Mouse (Mus musculus) monocyte, adult 5-6 weeks (primary cell): Measurements from ENCODE around the gene Nr5a2. TPM values are rescaled to one million over a fixed set of nuclear protein-coding genes. Genes with fewer than 3 reads are reported as not detected.
"Not testable (repeated sequence)": the region's sequence is repeated elsewhere in the genome, so short reads cannot be mapped to it uniquely, and the experiment has no call there.

ENCODE experiments used
- ATAC-seq: fragments of 153-309, 156-312 bp; replicated peaks from 2 replicates; pipeline ENCODE4 v1.8.0; 2017; ENCODE audit warnings: mild to moderate bottlenecking; ENCODE audit not compliant: low TSS enrichment, insufficient number of reproducible peaks, severe bottlenecking, poor library complexity, low FRiP score
- total RNA-seq: library from RNA; stranded (forward); fragments of 200-1000, 200-491, 200-594 nt; gene quantifications from 3 replicates; pipeline ENCODE4 v1.2.3, GENCODE M21; 2017

The Nr5a2 gene
- total RNA-seq, 1 experiment from 2014 or later: not detected

DNA sequence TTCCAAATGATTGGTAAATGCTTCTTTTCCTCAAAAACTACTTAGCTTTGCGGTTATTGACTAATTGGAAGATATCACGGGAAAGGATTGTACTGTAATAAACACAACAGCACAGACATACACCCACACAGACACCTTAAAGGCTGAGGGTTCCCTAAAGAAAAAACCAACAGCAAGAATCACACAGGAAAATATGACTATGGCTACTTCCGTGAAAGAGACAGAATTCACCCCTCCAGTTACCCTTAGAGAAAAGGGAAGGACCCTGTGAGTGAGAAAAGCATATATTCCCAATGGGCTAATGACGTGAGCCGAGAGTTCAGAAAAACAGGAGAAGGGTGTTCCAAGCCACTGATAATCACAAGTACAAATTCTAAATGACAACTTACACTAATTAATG, 92.0 kb downstream of the Nr5a2 start:
- ATAC-seq: no peak

DNA sequence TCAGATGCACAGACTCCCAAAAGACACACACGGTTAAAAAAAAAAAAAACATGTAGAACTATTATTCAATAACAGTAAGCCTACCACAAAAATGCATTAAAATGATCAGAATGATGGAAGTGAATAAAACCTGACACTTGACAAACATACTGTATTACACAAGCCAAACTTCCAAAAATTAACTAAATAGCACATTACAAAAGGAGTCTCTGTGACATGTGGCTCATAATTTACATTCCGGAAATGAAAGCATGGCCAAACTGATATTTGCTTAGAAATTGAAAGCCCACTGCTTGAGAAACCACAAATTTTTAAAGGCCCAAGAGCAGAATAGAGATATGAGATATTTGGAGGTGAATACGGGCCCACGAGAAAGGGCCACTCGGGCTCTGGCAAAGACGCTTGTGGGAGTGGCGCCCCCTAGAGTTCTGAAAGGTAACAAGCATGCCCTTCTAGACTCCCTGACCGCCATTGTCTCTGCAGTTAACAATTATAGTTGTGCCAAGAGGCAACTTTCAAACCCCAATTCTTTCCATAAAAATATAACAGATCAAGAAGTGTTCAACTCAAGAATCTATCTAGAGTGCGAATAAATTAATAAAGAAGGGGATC, 93.7 kb downstream of the Nr5a2 start:
- ATAC-seq: no peak

DNA sequence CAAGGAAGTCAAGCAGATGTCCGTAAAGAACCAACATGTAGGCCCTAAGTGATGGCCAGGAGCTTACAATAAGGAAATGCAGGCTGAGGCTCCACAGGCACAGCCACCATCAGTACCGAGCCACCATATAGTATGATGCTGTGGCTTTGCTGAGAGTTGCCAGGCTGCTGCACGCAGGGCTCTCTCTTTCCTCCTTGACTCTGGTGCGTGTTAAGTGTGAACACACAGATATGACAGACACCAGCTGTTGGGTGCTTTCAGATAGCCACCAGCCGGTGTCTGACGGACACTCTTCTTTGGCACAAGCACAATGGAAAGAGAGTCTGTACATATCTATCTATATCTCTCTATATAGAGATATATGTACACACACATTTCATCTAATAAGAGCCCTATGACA, 97.0 kb downstream of the Nr5a2 start:
- ATAC-seq: no peak

DNA sequence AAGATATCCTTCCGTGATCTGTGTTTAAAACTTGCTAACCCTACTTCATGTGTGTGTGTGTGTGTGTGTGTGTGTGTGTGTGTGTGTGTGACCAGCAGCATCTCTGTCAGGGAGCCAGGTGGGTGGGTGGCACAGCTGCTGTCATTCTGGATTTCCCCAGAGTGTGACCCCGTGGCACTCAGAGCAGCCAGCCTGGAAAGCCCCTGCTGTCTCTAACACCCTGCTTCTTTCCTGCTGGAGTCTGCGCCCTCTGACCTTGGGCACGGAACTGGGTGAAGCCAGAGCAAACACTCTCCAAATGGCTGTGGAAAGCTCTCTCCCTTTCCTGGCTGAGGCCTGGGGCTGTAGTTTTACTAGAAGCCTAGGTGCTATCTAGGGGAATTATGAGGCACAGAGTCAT, 100.8 kb downstream of the Nr5a2 start:
- no peak for ATAC-seq

DNA sequence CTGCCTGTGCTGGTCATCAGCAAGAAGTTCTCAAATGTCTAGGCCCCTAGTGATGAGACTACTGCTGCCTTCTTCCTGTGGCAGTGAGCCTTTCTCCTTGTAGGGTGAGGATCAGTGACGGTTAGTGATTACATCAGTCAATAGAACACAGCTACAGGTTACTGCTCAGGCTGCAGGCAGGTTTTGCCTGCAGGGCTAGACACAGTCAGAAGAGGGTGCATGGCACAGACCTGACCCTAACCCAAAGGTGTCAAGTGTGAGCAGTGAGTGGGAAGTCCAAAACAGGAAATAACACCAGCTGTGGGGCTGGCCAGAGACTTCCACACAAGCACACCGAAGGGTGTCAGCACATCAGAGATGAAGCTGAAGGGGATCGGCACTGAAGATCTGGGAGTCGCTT, 101.5 kb downstream of the Nr5a2 start:
- ATAC-seq: 0 out of 2 replicates have a peak, but pooled peaks have one; percentile 47

DNA sequence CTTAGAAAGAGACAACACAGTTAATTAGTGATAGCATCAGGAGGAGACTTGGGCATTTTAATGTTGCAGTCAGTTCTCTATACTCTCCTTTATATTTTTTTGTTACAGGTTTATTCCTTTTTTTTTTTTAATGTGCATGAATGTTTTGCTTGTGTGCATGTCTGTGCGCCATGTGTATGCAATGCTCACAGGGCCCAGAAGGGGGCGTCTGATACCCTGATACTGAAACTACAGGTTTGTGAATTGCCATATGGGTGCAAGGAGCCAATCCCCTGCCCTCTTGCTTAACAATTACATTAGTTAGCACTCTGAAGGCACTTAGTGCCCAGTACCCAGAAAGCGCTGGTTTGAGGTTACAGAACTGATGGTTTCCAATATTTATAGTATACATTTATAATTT, 104.1 kb downstream of the Nr5a2 start:
- no peak for ATAC-seq

DNA sequence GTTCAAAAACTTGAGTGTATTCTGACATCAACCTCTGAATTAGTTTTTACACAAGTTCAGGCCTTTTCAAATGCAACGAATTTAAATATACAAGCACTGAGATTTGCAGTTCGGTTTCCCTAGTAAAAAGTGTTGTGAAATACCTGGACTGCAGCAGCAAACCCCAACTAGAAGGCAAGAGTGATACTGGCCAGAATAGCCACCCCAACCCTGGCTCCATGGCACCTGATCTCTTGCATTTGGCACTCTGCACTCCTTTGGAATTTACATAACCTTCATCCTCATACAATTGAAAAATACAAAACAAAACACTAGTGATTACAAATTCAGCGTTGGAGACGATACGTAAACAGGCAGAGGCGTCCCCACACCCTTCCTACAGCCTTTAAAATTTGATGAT, 111.5 kb downstream of the Nr5a2 start:
- ATAC-seq: no peak

DNA sequence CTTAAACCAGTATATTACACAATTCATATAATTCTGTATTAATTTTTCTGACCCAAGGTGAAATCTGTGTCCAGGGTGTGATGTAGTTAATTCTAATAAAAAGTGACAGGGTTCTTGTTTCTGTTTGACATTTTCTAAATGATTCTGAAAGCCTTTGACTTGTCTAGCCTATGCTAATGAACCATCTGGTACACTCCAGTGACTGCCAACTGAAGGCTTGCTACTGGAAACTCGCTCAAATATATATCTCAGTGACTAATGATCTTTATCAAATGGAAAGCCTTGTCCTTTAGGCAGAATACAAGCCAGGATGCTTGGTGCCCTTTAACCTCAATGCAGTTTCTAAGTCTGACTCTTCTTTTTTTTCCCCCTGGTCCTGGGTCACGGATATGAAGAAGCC, 114.2 kb downstream of the Nr5a2 start:
- ATAC-seq: no peak

DNA sequence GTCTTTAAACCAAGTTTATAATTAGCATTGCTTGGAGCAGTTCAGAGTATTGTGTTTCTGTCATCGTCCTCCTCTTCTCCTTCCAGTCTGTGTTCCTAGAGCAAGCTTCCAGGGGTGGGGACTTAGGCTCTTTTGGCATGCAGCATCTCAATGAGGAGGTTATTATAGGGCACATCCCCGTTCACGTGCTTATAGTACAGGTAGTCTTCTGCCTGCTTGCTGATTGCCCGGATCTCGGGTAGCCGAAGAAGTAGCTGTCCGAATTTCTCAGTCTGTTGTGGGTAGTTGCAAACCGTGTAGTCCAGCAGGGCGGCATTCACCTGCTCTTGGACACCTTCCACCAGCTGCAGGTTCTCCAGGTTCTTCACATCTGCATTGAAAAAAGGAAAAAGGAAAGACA, 114.9 kb downstream of the Nr5a2 start:
- ATAC-seq: no peak

DNA sequence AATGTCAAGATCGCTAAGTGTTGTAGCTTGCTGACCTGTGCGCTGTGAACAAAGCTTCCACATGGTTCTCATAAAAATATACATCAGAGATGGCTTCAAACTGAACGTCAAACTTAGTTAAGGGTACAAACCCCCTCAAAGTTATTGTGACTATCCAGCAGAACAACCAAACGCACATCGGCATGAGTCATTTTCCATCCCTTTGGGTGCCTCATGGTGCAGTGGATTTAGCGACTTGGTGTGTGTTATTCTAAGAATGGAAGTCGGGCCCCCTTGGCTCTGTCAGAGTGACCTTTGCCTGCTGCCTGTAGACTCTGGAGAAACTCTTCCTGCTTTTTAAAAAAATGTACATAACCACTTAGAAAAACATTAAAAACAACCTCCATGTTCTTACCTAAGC, 119.7 kb downstream of the Nr5a2 start:
- ATAC-seq: no peak

DNA sequence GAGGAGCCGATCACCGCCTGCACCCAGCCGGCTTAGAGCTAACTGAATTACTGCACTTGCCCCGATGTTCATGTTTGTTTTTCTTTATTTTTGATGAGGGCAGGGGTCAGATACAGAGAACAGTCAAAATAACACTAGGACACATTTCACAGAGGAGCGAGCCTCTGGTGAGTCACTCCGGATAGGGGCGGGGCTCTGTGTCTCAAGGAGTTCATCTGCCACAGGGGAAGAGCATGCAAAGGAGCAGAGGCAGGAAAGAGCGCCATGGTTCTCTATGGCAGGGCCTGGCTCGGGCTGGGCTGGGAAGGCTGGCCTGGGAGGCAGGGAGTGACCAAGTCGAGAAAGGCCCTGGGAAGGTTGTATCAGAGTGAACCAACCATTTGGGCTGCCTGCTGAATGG, 121.0 kb downstream of the Nr5a2 start:
- ATAC-seq: no peak

DNA sequence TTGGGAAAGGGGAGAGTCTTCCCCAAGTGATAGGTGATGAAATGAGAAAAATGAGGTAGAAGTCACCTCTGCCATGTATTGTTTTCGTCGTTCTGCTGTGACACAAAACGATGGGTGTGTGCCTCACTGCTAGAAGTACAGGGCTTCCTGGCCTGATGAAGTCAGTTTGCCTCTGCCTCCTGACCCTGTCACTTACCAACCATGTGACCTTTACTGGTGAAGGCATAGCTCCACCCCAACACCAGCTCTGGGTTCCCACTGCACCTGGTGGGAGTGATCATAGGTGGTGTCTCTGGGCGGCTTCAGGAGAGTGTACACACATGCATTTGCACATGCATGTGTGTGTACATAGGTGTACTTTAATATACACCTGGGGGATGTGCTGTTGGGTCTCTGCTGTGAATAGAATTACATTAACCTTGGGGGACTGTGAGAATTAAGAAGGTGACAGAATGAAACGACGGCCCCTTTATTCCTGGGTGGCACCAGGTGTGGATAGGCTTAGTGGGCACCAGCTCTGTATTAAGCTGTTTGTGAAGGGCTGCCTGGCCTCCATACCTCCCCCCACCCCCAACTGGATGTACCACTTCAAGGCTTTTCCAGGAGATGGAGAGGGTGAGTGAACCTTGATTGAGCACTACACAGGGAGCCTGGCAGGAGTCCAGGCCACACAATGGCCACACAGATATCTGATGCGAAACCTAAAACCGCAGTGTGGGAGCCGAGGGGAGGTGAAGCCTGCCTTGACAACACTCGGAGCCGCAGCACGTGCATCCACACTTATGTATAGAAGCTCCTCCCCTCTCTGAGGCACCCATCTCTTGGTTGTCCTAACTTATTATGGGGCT, 127.7 kb downstream of the Nr5a2 start:
- no peak for ATAC-seq

DNA sequence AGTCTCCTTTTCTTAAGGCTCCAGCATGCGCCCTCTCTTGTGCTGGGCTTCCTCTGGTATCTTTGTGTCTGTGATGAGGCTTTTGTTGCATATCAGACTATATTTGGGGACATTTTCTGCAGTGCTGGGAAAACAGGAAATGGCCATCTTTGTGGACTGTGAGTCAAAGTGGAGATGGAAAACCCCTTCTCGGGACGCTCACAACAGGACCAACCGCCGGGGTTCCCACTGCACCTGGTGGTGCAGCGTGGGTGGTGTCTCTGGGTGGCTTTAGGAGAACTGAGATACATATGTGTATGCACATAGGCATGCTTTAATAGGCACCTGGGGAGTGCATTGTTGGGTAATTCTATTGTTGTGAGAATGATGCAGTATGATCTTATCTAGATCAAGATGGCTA, 129.3 kb downstream of the Nr5a2 start:
- no peak for ATAC-seq

DNA sequence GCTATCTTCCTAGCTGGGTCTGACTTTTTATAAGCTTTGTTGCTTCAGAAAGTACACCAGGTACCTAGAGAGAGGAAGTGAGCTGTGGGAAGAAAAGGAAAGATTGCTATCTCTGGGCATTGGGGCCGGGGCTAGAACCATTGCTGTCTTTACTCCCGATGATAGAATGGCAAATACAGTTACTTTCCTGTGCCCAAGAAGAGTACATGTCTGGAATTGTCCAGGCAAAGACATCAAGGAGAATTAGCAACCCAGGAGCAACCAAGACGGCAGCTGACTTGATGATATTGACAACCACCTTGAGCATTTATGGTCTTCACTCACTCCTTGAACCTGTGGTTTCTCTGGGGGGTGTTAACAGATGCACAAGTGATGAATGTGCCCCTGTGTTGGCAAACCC, 130.3 kb downstream of the Nr5a2 start:
- ATAC-seq: no peak

DNA sequence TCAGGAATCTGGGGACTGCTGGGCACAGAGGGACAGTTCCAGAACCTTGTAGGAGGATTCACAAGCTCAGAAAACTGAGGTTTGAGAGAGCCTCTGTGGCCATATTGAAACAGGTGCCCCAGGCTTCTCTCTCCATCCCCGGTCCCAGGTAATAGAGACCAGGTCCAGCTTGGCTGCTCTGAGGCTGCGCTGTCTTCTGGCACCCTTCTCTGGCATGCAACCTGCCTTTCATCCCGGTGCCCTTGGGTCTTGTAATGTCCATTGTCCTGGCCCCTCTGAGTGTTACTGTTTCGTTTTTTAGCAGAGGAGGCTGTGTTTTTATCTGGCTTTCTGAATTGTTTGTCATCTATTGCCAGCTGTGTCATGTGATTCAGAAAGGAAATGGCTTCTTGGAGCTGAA, 136.4 kb downstream of the Nr5a2 start:
- no peak for ATAC-seq

DNA sequence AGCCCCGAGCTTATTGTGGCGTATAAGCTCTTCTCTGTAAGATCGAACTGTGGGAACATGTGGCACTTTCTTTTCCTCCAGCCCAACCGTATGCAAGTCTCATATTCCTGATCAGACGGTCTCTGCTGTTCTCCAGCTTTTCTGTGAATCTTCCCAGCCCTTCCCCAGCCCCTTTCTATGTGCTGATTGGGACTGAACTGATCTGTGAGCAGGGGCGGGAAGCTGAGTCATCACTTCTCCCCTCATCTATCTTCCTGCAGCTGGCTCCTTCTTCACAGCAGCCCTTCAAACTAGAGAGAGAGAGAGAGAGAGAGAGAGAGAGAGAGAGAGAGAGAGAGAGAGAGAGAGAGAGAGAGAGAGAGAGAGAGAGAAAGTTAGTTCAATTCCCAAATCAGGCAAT, 159.6 kb downstream of the Nr5a2 start:
- ATAC-seq: no peak

DNA sequence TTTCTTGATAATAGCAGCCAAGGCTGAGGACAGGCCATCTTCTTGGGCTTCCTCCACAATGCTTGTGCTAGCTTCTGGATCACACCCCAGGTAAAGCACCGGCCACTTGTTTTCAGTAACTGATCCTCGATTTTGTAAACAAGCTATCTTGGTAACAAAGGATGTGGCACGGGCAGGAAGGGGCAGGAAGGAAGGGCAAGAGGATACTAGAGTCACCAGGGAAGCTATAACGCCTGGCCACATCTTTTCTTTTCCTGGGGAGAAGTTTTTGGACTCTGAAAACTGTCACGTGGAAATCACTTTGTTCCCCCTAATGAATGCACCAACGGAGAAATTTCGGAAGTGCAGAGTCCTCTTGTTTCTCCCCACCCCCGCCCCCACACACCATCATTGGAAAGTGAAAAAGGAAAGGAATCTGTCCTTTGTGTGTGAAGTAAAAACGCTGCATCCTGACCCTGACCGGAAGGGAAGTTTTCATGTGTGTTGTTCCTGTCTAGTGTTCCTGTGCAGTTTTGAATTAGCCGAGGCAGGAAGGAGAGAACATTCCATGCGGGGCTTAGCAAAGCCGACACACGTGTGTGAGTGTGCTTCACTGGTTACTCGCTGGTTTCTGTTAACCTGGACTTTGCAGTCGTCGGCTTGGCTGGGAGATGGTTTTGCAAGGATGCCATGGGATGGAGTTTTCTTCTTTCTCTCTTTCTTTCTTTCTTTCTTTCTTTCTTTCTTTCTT, 163.7 kb downstream of the Nr5a2 start:
- no peak for ATAC-seq

DNA sequence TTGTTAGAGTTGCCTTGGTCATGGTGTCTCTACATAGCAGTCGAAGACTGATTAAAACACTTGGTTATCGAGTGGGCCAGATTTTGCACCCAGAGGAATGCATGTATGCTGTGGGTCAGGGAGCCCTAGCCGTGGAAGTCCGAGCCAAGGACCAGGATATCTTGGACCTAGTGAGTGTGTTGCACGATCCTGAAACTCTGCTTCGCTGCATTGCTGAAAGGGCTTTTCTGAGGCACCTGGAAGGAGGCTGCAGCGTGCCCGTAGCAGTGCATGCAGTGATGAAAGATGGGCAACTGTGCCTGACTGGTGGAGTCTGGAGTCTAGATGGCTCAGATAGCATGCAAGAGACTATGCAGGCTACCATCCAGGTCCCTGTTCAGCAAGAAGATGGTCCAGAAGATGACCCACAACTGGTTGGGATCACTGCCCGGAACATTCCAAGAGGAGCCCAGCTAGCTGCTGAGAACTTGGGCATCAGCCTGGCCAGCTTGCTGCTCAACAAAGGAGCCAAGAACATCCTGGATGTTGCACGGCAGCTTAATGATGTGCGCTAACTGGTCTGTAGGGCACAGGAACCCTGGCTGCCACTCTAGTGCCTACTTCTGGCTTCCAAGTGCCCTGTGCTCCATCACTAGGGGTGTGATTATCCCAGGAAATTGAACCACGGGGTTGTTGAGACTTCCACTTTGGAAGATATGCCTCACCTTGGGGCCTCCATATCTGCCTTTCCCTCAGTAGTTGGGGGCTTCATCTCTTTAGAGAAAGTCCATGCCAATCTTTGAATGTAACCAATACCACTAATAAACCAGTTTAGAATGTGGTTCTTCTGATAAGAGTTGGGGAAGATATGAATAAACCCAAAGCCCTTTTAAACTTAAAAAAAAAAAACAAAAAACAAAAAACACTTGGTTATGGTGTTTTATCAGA, 167.0 kb downstream of the Nr5a2 start:
- not testable (repeated sequence) for ATAC-seq
